Mouse (Mus musculus): ENCODE results near the gene Slc7a1. TPM values are rescaled to one million over a fixed set of nuclear protein-coding genes. Genes with fewer than 3 reads are reported as not detected.

Gene Slc7a1
- polyA plus RNA-seq, 1 experiment from 2014 or later = 33.7 TPM

DNA sequence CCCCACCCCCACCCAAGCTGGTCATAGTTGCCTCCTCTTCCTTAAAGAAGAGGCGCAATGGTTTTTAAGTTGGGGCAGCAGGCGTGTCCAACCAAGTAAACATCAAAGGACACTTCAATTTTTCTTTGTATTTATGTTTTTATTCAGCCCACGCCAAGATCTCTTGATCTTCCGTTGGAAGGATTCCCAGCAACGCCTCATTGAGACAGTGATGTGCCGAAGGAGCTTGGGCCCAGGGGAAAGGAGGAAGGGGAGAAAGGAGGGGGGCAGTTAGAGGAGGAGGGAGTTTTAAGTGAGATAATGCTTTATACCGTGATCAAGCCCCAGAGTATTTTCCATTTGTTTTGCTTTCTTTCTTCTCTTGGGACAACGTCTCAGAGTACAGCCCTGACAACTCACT lies 18.6 kb downstream of the Slc7a1 start:
- CTCF ChIA-PET = interaction anchor here (1.3 to 1.5 kb wide), 3 partner anchors 11 to 46 kb away, joined by 3 to 6 read pairs (median 4); no protein-coding TSS in a partner anchor
- POLR2A ChIA-PET = interaction anchor here (0.7 kb wide), 1 partner anchor 97 kb away, joined by 3 read pairs; no protein-coding TSS in a partner anchor
- no peak for DNase-seq (ENCODE audit: low read depth, low spot score)
- in situ Hi-C loops (cut with MboI; ENCODE audit: low pct_unique_long_range_greater_than_20kb) = no loop called here
- ATAC-seq = no peak
- TF ChIP-seq CTCF (IDR thresholded peaks at IDR 0.05) = no peak
- H3K27me3 ChIP-seq = no peaks in the 10 kb centered on the region

DNA sequence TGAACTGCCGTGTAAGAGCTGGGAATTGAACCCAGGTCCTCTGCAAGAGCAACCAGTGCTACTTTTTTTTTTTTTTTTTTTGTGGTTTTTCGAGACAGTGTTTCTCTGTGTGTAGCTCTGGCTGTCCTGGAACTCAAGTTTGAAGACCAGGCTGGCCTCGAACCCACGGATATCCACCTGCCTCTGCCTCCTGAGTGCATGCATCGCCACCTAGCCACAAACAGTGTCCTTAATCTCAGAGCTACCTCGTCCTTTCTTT lies 19.5 kb downstream of the Slc7a1 start:
- H3K27me3 ChIP-seq = no peaks in the 10 kb centered on the region
- DNase-seq (ENCODE audit: low read depth, low spot score) (no peak), ATAC-seq (no peak)
- ChIA-PET CTCF (interaction anchor here (0.9 to 2.6 kb wide), 3 partner anchors 13 to 70 kb away, joined by 3 to 9 read pairs (median 7); no protein-coding TSS in a partner anchor), POLR2A (interaction anchor here (1.1 kb wide), 1 partner anchor 16 kb away, joined by 4 read pairs; no protein-coding TSS in a partner anchor)
- in situ Hi-C loops (cut with MboI; ENCODE audit: low pct_unique_long_range_greater_than_20kb) = no loop called here
- TF ChIP-seq CTCF (IDR thresholded peaks at IDR 0.05) = no peak

DNA sequence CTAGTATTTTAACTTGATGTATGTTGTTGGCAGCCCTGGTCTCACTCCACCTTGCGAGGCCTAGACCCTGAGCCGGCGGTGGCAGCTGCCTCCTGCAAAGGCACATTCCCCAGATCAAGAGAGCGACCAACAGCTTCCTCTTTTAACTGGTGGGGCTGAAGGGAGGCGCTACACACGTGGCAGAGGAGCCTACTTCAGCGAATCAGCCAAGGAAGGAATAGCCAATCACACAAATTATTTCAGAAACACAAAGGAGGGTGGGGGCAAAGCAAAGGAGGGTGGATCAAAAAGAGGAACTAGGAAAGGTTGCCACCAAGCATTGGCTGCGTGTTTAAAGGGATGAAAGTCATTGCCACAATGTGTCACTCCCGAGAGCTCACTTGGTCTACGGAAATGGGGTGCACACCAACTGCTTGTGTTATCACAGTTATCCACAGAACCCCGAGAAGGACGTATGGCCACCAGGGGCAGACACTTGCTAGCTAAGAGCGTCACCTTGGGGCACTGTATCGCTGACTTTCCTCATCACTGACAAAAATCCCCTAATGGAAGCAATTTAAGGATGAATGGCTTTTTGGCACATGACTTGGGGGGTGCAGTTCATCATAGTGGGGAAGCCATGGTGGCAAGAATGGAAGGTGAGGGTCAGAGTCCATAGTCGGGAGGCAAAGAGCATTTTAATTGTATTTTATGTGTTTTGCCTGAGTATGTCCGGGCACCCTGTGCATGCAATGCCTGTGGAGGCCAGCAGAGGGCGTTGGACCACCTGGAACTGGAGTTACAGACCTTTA lies 20.1 kb downstream of the Slc7a1 start:
- no peaks in the 10 kb centered on the region for H3K27me3 ChIP-seq
- POLR2A ChIA-PET = interaction anchor here (1.1 kb wide), 2 partner anchors 16 to 56 kb away, joined by 3 to 4 read pairs; no protein-coding TSS in a partner anchor
- CTCF ChIA-PET = interaction anchor here (0.9 to 2.6 kb wide), 5 partner anchors 14 to 71 kb away, joined by 3 to 9 read pairs (median 3); no protein-coding TSS in a partner anchor
- ATAC-seq = no peak
- TF ChIP-seq CTCF (IDR thresholded peaks at IDR 0.05) = no peak
- DNase-seq (ENCODE audit: low read depth, low spot score) = no peak
- in situ Hi-C loops (cut with MboI; ENCODE audit: low pct_unique_long_range_greater_than_20kb) = no loop called here

DNA sequence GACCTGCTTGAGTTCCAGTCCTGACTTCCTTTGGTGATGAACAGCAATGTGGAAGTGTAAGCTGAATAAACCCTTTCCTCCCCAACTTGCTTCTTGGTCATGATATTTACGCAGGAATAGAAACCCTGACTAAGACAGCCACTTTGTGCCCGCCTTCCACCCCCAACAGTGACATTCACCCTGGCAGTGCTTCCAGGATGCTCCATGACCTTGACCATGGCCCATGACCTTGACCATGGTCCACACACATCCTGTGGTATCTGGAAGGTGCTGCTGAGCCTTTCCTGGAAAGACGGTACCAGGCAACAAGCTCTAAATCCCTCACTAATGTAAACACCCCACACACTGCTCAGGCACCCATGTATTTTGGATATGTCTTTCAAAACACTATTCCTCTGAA lies 21.0 kb downstream of the Slc7a1 start:
- in situ Hi-C loops (cut with MboI; ENCODE audit: low pct_unique_long_range_greater_than_20kb) = no loop called here
- CTCF ChIA-PET = interaction anchor here (0.9 to 2.6 kb wide), 3 partner anchors 15 to 50 kb away, joined by 3 to 9 read pairs (median 3); no protein-coding TSS in a partner anchor
- ATAC-seq (no peak), DNase-seq (ENCODE audit: low read depth, low spot score) (no peak)
- POLR2A ChIA-PET = interaction anchor here (1.1 kb wide), 1 partner anchor 57 kb away, joined by 3 read pairs; no protein-coding TSS in a partner anchor
- no peak for TF ChIP-seq CTCF (IDR thresholded peaks at IDR 0.05)
- H3K27me3 ChIP-seq = no peaks in the 10 kb centered on the region

DNA sequence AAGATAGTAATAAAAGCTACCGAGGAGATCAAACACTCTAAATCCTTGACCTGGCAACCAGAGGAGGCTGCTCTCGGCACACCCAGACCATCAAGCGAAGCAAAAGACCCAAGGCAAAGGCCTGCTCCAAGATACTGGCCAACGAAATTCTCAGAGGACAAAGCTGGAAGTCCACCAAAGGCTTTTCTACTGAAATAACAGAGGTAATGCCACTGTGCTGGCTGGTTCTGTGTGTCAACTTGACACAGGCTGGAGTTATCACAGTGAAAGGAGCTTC lies 21.5 kb downstream of the Slc7a1 start:
- H3K27me3 ChIP-seq = no peaks in the 10 kb centered on the region
- no peak for TF ChIP-seq CTCF (IDR thresholded peaks at IDR 0.05)
- ATAC-seq (no peak), DNase-seq (ENCODE audit: low read depth, low spot score) (no peak)
- in situ Hi-C loops (cut with MboI; ENCODE audit: low pct_unique_long_range_greater_than_20kb) = no loop called here
- ChIA-PET POLR2A (interaction anchor here (1.1 kb wide), 1 partner anchor 57 kb away, joined by 3 read pairs; no protein-coding TSS in a partner anchor), CTCF (interaction anchor here (2.6 kb wide), 1 partner anchor 15 kb away, joined by 9 read pairs; no protein-coding TSS in a partner anchor)

DNA sequence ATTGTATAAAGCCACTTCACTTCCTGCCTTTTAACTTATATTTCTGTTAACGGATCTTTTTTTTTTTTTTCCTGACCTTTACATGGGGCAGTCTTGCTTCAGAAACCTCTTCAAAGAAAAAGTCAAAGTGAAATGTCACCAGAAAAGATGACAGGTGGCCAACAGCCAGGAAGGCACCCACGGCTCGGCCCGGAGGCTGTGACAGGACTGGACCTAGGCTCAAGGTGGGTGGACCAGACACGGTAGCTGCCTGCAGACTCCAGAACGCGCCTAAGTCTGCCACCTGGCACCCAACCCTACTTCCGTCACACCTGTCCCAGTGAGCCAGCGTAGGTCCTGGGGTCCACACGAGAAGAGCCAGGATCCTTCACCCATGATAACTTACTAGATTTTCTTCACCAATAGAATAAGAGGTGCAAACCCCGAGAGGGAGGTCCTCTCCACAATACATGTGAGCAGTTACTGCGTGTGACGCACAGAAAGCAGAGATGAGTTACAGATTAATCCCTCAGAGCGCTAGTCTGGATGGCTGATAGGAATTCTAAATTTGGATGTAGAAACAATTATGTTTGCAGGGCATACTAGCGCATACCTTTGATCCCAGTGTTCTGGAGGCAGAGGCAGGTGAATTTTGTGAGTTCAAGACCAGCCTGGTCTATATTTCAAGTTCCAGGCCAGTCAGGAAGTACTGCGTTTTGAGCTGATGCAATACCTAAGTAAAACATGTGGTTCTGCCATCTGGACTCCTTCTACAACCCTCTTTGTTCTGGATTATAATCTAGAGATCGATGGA lies 22.1 kb downstream of the Slc7a1 start:
- TF ChIP-seq CTCF (IDR thresholded peaks at IDR 0.05) = no peak
- no peak for DNase-seq (ENCODE audit: low read depth, low spot score)
- POLR2A ChIA-PET = no interaction called here
- ATAC-seq = no peak
- CTCF ChIA-PET = interaction anchor here (2.6 kb wide), 1 partner anchor 16 kb away, joined by 9 read pairs; no protein-coding TSS in a partner anchor
- in situ Hi-C loops (cut with MboI; ENCODE audit: low pct_unique_long_range_greater_than_20kb) = no loop called here
- H3K27me3 ChIP-seq = no peaks in the 10 kb centered on the region

DNA sequence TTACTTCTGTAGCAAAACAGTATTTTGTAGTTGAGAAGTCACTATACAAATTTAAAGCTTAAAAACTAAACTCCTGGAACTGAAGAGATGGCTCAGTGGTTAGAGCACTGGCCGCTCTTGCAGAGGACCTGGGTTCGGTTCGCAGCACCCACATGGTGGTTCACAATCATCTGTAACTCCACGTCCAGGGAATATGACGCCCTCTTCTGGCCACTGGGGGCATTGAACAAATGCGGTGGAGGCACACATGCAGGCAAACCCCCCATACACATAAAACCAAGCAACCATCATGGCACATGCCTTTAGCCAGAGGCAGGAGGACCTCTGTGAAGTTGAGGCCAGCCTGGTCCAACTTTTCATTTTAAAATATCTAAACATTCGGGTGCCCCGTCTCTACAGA lies 23.3 kb downstream of the Slc7a1 start:
- in situ Hi-C loops (cut with MboI; ENCODE audit: low pct_unique_long_range_greater_than_20kb) = no loop called here
- CTCF ChIA-PET = interaction anchor here (0.7 to 1.9 kb wide), 4 partner anchors 11 to 36 kb away, joined by 3 to 4 read pairs (median 3); no protein-coding TSS in a partner anchor
- no peak for ATAC-seq
- POLR2A ChIA-PET = no interaction called here
- DNase-seq (ENCODE audit: low read depth, low spot score) = no peak
- no peaks in the 10 kb centered on the region for H3K27me3 ChIP-seq
- TF ChIP-seq CTCF (IDR thresholded peaks at IDR 0.05) = no peak

DNA sequence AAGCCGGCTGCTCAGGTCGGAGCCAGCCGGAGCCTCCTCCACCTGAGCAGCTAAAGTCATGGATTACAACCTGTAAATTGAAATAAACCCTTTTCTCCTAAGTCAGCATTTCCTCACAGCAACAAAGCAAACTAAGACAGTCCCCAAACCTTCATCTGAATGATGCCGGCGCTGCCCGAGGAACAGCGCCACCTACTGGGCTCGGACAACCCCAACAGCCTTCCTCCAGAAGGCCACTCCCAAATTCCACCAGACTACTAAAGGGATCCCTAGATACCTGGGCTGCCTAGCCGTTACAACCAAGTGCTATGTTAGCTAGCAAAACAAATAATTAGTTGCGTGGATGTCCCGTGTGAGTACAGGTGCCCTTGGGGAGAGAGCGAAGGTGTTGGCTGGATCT lies 24.2 kb downstream of the Slc7a1 start:
- peak; percentile 59 for TF ChIP-seq CTCF (IDR thresholded peaks at IDR 0.05)
- ChIA-PET CTCF (interaction anchor here (1.1 to 1.9 kb wide), 3 partner anchors 10 to 52 kb away, joined by 3 to 4 read pairs (median 3); no protein-coding TSS in a partner anchor), POLR2A (no interaction called here)
- no peak for DNase-seq (ENCODE audit: low read depth, low spot score)
- H3K27me3 ChIP-seq = no peaks in the 10 kb centered on the region
- in situ Hi-C loops (cut with MboI; ENCODE audit: low pct_unique_long_range_greater_than_20kb) = no loop called here
- no peak for ATAC-seq

DNA sequence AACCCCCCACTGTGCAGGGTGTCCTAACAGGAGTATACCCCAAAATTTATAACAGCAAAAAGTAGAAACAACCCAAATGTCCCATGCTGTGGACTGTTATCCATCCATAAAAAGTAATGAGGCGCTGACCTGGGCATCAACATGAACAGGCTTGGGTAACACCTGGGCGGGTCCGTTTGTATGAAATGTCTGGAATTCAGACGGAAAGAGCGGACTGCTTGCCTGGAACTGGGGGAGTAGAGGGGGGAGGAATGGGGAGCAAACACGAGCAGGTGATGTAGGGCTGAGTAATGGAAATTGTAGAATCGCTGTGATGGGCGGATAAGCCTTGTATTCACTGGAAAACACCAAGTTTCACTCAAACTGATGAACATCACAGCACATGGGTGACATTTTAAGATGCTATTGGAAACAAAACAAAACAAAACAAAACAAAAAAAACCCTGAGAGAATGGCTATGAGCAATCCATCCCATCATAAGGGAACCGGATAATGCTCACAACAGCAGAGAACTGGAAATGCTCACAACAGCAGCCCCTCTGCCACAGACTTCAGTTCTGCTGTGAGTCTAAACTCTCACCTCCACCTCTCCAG lies 26.5 kb downstream of the Slc7a1 start:
- CTCF ChIA-PET = no interaction called here

More for the DNA sequence above, 26.5 kb downstream of the Slc7a1 start:
- H3K27me3 ChIP-seq = no peaks in the 10 kb centered on the region
- in situ Hi-C loops (cut with MboI; ENCODE audit: low pct_unique_long_range_greater_than_20kb) = loop anchor here (25.0 kb wide), 1 partner anchor 1014 kb away; no protein-coding TSS in a partner anchor
- no peak for DNase-seq (ENCODE audit: low read depth, low spot score)
- no peak for TF ChIP-seq CTCF (IDR thresholded peaks at IDR 0.05)
- POLR2A ChIA-PET = no interaction called here
- ATAC-seq = no peak
